Mouse (Mus musculus) stomach, postnatal 0 days (tissue): Measurements from ENCODE around the gene Gpr108.

Experiments
- CTCF ChIP-seq: IDR thresholded peaks from 2 replicates; pipeline ENCODE4 v1.5.1; 2016; ENCODE audit warnings: antibody characterized with exemption, low read depth, mild to moderate bottlenecking, moderate library complexity
- EP300 ChIP-seq: optimal IDR thresholded peaks from 2 replicates; pipeline ENCODE3; 2016; ENCODE audit warnings: antibody characterized with exemption

DNA sequence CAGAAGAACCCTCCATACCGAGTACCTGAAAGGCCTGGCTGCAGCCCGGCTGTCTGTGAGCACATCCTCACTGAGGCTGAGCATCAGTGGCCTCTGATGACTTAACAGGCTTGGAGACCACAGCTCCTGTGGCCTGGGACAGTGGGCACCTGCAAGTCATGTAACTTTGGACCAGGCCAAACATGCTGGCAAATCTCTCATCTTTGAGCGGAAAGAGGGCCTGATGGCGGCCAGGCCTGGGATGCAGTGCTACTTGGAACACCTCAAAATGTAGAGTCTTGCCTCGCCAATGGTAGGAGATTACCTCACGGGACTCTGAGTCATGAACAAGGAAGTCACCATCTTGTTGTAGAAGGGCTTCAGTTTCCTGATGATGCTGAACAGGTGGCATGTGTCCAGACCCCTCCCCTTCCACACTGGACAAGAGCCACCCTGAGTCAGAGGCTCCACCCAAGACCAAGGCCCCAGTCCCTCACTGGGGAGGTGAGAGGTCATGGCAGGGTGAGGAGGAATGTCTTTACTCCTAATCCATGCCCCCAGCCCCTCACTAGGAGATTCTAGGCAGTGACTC lies 19.4 kb upstream of the Gpr108 start:
- TF ChIP-seq EP300: no peak
- TF ChIP-seq CTCF: no peak
